Mouse (Mus musculus): ENCODE data around the gene Ptpn5.

DNA sequence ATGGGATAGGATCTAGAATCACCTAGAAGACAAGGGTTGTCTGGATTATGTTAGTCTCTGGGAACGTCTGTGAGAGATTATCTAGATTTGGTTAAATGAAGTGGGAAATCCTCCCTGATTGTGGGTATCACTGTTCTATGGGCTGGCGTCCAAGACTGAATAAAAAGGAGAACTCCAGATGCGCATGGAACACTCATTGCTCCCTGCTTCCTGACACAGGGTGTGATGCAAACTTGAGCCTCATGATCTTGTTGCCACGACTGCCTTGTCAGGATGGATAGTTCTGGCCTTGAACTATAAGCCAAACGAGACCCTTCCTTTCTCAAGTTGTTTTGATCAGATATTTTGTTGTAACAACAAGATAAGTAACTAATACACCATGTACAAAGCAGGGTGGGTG is 37.3 kb upstream of the Ptpn5 start:
- TF ChIP-seq CTCF (IDR thresholded peaks at IDR 0.05) = no peak
- TF ChIP-seq EP300 (IDR thresholded peaks at IDR 0.05; ENCODE audit: insufficient read depth, low read depth, low read length) = no peak
